Mouse (Mus musculus) lung, embryonic 14.5 days (tissue): ENCODE data around the gene Pef1. TPM values are rescaled to one million over a fixed set of nuclear protein-coding genes. Genes with fewer than 3 reads are reported as not detected.

Experiments used
- ATAC-seq: fragments of 200-750 bp; cut with Nextera tagmentation; 2 replicates; pipeline ENCODE4 v1.8.0; 2017; ENCODE audit warnings: mild to moderate bottlenecking, moderate TSS enrichment, moderate library complexity; ENCODE audit not compliant: insufficient read depth
- DNase-seq: peaks from one replicate; pipeline ENCODE4 v3.0.0-alpha.2; 2015
- H3K27ac ChIP-seq: fragments of 300-500 bp; sonication (generic); 2 replicates; pipeline ENCODE4 v1.5.1; 2014; ENCODE audit warnings: low read depth, mild to moderate bottlenecking, moderate library complexity
- H3K27me3 ChIP-seq: fragments of 300-500 bp; sonication (generic); 2 replicates; pipeline ENCODE4 v1.6.1; 2014; ENCODE audit warnings: low read length, control low read depth; ENCODE audit not compliant: insufficient read depth
- H3K36me3 ChIP-seq: fragments of 300-500 bp; sonication (generic); 2 replicates; pipeline ENCODE4 v1.6.1; 2014; ENCODE audit warnings: control low read depth; ENCODE audit not compliant: insufficient read depth
- H3K4me1 ChIP-seq: fragments of 300-500 bp; sonication (generic); 2 replicates; pipeline ENCODE4 v1.6.1; 2014; ENCODE audit warnings: antibody characterized with exemption, control low read depth; ENCODE audit not compliant: insufficient read depth
- H3K4me2 ChIP-seq: fragments of 300-500 bp; sonication (generic); 2 replicates; pipeline ENCODE4 v1.6.1; 2014; ENCODE audit warnings: mild to moderate bottlenecking
- H3K4me3 ChIP-seq: fragments of 300-500 bp; sonication (generic); 2 replicates; pipeline ENCODE4 v1.5.1; 2014; ENCODE audit warnings: low read depth, low read length
- H3K9ac ChIP-seq: fragments of 300-500 bp; sonication (generic); 2 replicates; pipeline ENCODE4 v1.6.1; 2014
- H3K9me3 ChIP-seq: fragments of 300-500 bp; sonication (generic); 2 replicates; pipeline ENCODE4 v1.6.1; 2016; ENCODE audit warnings: low read depth, low read length, control low read depth
- CTCF ChIP-seq: IDR thresholded peaks from 2 replicates; pipeline ENCODE4 v1.5.1; 2016; ENCODE audit warnings: antibody characterized with exemption, low read depth
- WGBS: fragments of 180-500 bp; shearing (Covaris S2); extraction: QIAGEN DNeasy Blood & Tissue Kit; methylation state at CpG from one replicate; pipeline ENCODE4 v1.1.7; 2014; 5-methylcytosine and 5-hydroxymethylcytosine counted together
- polyA plus RNA-seq: library from polyadenylated mRNA; unstranded; fragments of >200 nt; fragmentation: Nextera tagmentation; extraction: Ambion mirVana; gene quantifications from 2 replicates; pipeline ENCODE4 v1.2.1, GENCODE M21; 2014

Gene Pef1
- polyA plus RNA-seq, 1 experiment from 2014 or later = 69.4 TPM

GRCm38 (mm10) chr4:130124110-130124509, 21.8 kb downstream of the Pef1 start:
- no peak for TF ChIP-seq CTCF
- Histone ChIP-seq H3K9ac (no peak overlapping the region), H3K4me3 (no peak overlapping the region), H3K36me3 (peaks cover 64% of the 10 kb centered on the region), H3K4me1 (no peaks in the 10 kb centered on the region), H3K27ac (peak overlapping the region; percentile 67), H3K27me3 (no peaks in the 10 kb centered on the region), H3K4me2 (no peak overlapping the region), H3K9me3 (no peaks in the 10 kb centered on the region)
- ATAC-seq = peak; percentile 57; the same call in 1 of the 2 replicates
- peak; percentile 42 for DNase-seq
- 64% methylated on average over 4 of the region's 4 CpGs for WGBS

GRCm38 (mm10) chr4:130125164-130125563, 22.8 kb downstream of the Pef1 start:
- DNase-seq (no peak), ATAC-seq (0 out of 2 replicates have a peak, but pooled peaks have one; percentile 32)
- WGBS = 76% methylated on average over 6 of the region's 6 CpGs
- TF ChIP-seq CTCF = no peak
- peak overlapping the region; percentile 67; the same call in 1 of the 2 replicates for H3K27ac ChIP-seq
- no peaks in the 10 kb centered on the region for H3K4me1 ChIP-seq
- H3K4me2 ChIP-seq = no peak overlapping the region
- no peaks in the 10 kb centered on the region for H3K27me3 ChIP-seq
- no peak overlapping the region for H3K4me3 ChIP-seq
- H3K9ac ChIP-seq = no peak overlapping the region; the same call in 1 of the 2 replicates
- H3K9me3 ChIP-seq = no peaks in the 10 kb centered on the region
- H3K36me3 ChIP-seq = peaks cover 64% of the 10 kb centered on the region

- no peak overlapping the region for H3K4me3 ChIP-seq
- no peak for DNase-seq
- H3K4me2 ChIP-seq = no peak overlapping the region
- H3K27me3 ChIP-seq = no peaks in the 10 kb centered on the region
- no peaks in the 10 kb centered on the region for H3K9me3 ChIP-seq
- H3K36me3 ChIP-seq = peaks cover 60% of the 10 kb centered on the region
- no peak for TF ChIP-seq CTCF
- no peak for ATAC-seq
- WGBS = 73% methylated on average over 5 of the region's 5 CpGs
- H3K27ac ChIP-seq = no peak overlapping the region
- H3K4me1 ChIP-seq = no peaks in the 10 kb centered on the region
- no peak overlapping the region for H3K9ac ChIP-seq
Observed at GRCm38 (mm10) chr4:130125935-130126334, 23.6 kb downstream of the Pef1 start.

GRCm38 (mm10) chr4:130128907-130129306, 26.5 kb downstream of the Pef1 start:
- Histone ChIP-seq H3K9ac (no peak overlapping the region), H3K4me3 (no peak overlapping the region), H3K27me3 (no peaks in the 10 kb centered on the region), H3K36me3 (peaks cover 34% of the 10 kb centered on the region), H3K27ac (no peak overlapping the region), H3K9me3 (no peaks in the 10 kb centered on the region), H3K4me1 (no peaks in the 10 kb centered on the region), H3K4me2 (no peak overlapping the region)
- no peak for TF ChIP-seq CTCF
- WGBS = 68% methylated on average over 5 of the region's 5 CpGs
- ATAC-seq (no peak), DNase-seq (no peak)

GRCm38 (mm10) chr4:130130082-130130481, 27.7 kb downstream of the Pef1 start:
- TF ChIP-seq CTCF = no peak
- Histone ChIP-seq H3K4me3 (no peak overlapping the region), H3K4me1 (no peaks in the 10 kb centered on the region), H3K9me3 (no peaks in the 10 kb centered on the region), H3K9ac (no peak overlapping the region), H3K27me3 (no peaks in the 10 kb centered on the region), H3K27ac (no peak overlapping the region), H3K4me2 (no peak overlapping the region), H3K36me3 (peaks cover 27% of the 10 kb centered on the region)
- DNase-seq (no peak), ATAC-seq (no peak)
- 77% methylated on average over 10 of the region's 10 CpGs for WGBS

- no peak for DNase-seq
- no peak overlapping the region for H3K9ac ChIP-seq
- H3K27ac ChIP-seq = no peak overlapping the region
Observed at GRCm38 (mm10) chr4:130130641-130131350, 28.4 kb downstream of the Pef1 start.

GRCm38 (mm10) chr4:130131448-130132105, 29.2 kb downstream of the Pef1 start:
- no peak for DNase-seq
- 84% methylated on average over 7 of the region's 7 CpGs for WGBS
- Histone ChIP-seq H3K4me3 (no peak overlapping the region), H3K9me3 (no peaks in the 10 kb centered on the region), H3K36me3 (peaks cover 12% of the 10 kb centered on the region; the same call in 1 of the 2 replicates), H3K4me1 (no peaks in the 10 kb centered on the region), H3K27me3 (no peaks in the 10 kb centered on the region), H3K27ac (no peak overlapping the region), H3K4me2 (no peak overlapping the region), H3K9ac (no peak overlapping the region)
- no peak for ATAC-seq
- no peak for TF ChIP-seq CTCF

More at GRCm38 (mm10) chr4:130130641-130131350, 28.4 kb downstream of the Pef1 start:
- Histone ChIP-seq H3K27me3 (no peaks in the 10 kb centered on the region), H3K9me3 (no peaks in the 10 kb centered on the region), H3K4me2 (no peak overlapping the region), H3K4me1 (no peaks in the 10 kb centered on the region), H3K36me3 (peaks cover 20% of the 10 kb centered on the region), H3K4me3 (no peak overlapping the region)
- TF ChIP-seq CTCF = no peak
- WGBS = 51% methylated on average over 13 of the region's 13 CpGs
- no peak for ATAC-seq
